Mouse (Mus musculus) liver, postnatal 0 days (tissue): ENCODE measurements around the gene Sgms1.

Source experiments
- CTCF ChIP-seq: sonication (generic); IDR thresholded peaks from 2 replicates; pipeline ENCODE4 v1.5.1; 2016; ENCODE audit warnings: antibody characterized with exemption, low read depth
- EP300 ChIP-seq: IDR thresholded peaks from 2 replicates; pipeline ENCODE4 v1.6.1; 2016; ENCODE audit warnings: antibody characterized with exemption, low read depth, mild to moderate bottlenecking

- no peak for TF ChIP-seq CTCF
- TF ChIP-seq EP300 = no peak
These were observed 266.3 kb downstream of the Sgms1 start for GRCm38 (mm10) chr19:32123196-32123595.
